Mouse (Mus musculus) myocyte (in vitro differentiated cells): ENCODE results near the gene Btbd2. TPM values are rescaled to one million over a fixed set of nuclear protein-coding genes. Genes with fewer than 3 reads are reported as not detected.

ENCODE experiments used
- H3K27me3 ChIP-seq: one replicate; pipeline ENCODE4 v1.6.1; 2011; ENCODE audit not compliant: control insufficient read depth, insufficient read depth, insufficient read length
- H3K36me3 ChIP-seq: one replicate; pipeline ENCODE4 v1.6.1; 2011; ENCODE audit not compliant: control insufficient read depth, insufficient read depth
- H3K4me2 ChIP-seq: one replicate; pipeline ENCODE4 v1.6.1; 2011; ENCODE audit warnings: low read depth, control low read depth
- H3K4me3 ChIP-seq: one replicate; pipeline ENCODE4 v1.5.1; 2011; ENCODE audit warnings: mild to moderate bottlenecking, control low read depth, moderate library complexity
- H3K79me2 ChIP-seq: one replicate; pipeline ENCODE4 v1.6.1; 2011; ENCODE audit not compliant: control insufficient read depth, insufficient read depth
- H3ac ChIP-seq: one replicate; pipeline ENCODE4 v1.6.1; 2011; ENCODE audit not compliant: control insufficient read depth, insufficient read length
- CEBPB ChIP-seq: IDR thresholded peaks from 2 replicates; pipeline ENCODE4 v1.6.1; 2011; ENCODE audit warnings: mild to moderate bottlenecking, moderate library complexity; ENCODE audit not compliant: poor library complexity, insufficient read depth, severe bottlenecking
- E2F4 ChIP-seq: IDR thresholded peaks from one replicate; pipeline ENCODE4 v1.6.1; 2011; ENCODE audit warnings: mild to moderate bottlenecking, control low read depth, moderate library complexity; ENCODE audit not compliant: insufficient read depth
- MAX ChIP-seq: IDR thresholded peaks from one replicate; pipeline ENCODE4 v1.6.1; 2011; ENCODE audit warnings: low read depth, mild to moderate bottlenecking, control low read depth
- MYOD1 ChIP-seq, 3 experiments: IDR thresholded peaks; one replicate each; pipeline ENCODE4 v1.6.1; 2011; ENCODE audit warnings: control low read depth in 2 of 3, low read depth in 2 of 3, mild to moderate bottlenecking in 2 of 3, moderate library complexity in 1 of 3; ENCODE audit not compliant: insufficient read length in 2 of 3, control insufficient read depth in 1 of 3
- MYOG ChIP-seq, 3 experiments: IDR thresholded peaks; one replicate each; pipeline ENCODE4 v1.6.1; 2011; ENCODE audit warnings: control low read depth in 2 of 3, low read depth in 2 of 3, mild to moderate bottlenecking in 2 of 3; ENCODE audit not compliant: insufficient read length in 2 of 3, control insufficient read depth in 1 of 3, insufficient read depth in 1 of 3
- POLR2A ChIP-seq: IDR thresholded peaks from one replicate; pipeline ENCODE4 v1.6.1; 2011; ENCODE audit warnings: low read depth, mild to moderate bottlenecking, control low read depth, moderate library complexity; ENCODE audit not compliant: insufficient read length
- POLR2AphosphoS2 ChIP-seq: IDR thresholded peaks from one replicate; pipeline ENCODE4 v1.6.1; 2011; ENCODE audit warnings: low read depth, control low read depth; ENCODE audit not compliant: insufficient read length
- REST ChIP-seq: IDR thresholded peaks from one replicate; pipeline ENCODE4 v1.6.1; 2011; ENCODE audit warnings: mild to moderate bottlenecking, control low read depth, moderate library complexity; ENCODE audit not compliant: insufficient read depth, insufficient read length
- SRF ChIP-seq: IDR thresholded peaks from one replicate; pipeline ENCODE4 v1.6.1; 2011; ENCODE audit warnings: low read depth; ENCODE audit not compliant: control insufficient read depth, insufficient read length
- TCF12 ChIP-seq: IDR thresholded peaks from one replicate; pipeline ENCODE4 v1.6.1; 2011; ENCODE audit warnings: mild to moderate bottlenecking, control low read depth; ENCODE audit not compliant: poor library complexity, insufficient read depth, severe bottlenecking
- TCF3 ChIP-seq: IDR thresholded peaks from one replicate; pipeline ENCODE4 v1.6.1; 2011; ENCODE audit warnings: low read depth, control low read depth; ENCODE audit not compliant: insufficient read length
- USF1 ChIP-seq: IDR thresholded peaks from one replicate; pipeline ENCODE4 v1.6.1; 2011; ENCODE audit warnings: low read depth, mild to moderate bottlenecking, control low read depth, moderate library complexity
- polyA plus RNA-seq: library from polyadenylated mRNA; unstranded; fragments of >200 nt; fragmentation: generic; extraction: Trizol; gene quantifications from one replicate; pipeline ENCODE4 v1.2.1, GENCODE M21; 2012; ENCODE audit warnings: missing spikeins

The Btbd2 gene
- polyA plus RNA-seq, 1 experiment: 55.9 TPM

GRCm38 (mm10) chr10:80698605-80699004, 41.7 kb upstream of the Btbd2 start:
- TF ChIP-seq POLR2A (no peak), E2F4 (no peak), SRF (no peak), USF1 (no peak), TCF12 (no peak)
- H3K4me3 ChIP-seq: no peak overlapping the region
- no peak overlapping the region for H3ac ChIP-seq
- peaks cover 26% of the 10 kb centered on the region for H3K79me2 ChIP-seq
- no peaks in the 10 kb centered on the region for H3K27me3 ChIP-seq
- peaks cover 4% of the 10 kb centered on the region for H3K36me3 ChIP-seq
- no peak overlapping the region for H3K4me2 ChIP-seq

GRCm38 (mm10) chr10:80697812-80698211, 40.9 kb upstream of the Btbd2 start:
- Histone ChIP-seq H3ac (no peak overlapping the region), H3K36me3 (peaks cover 4% of the 10 kb centered on the region), H3K4me2 (no peak overlapping the region), H3K79me2 (peaks cover 26% of the 10 kb centered on the region), H3K4me3 (no peak overlapping the region), H3K27me3 (no peaks in the 10 kb centered on the region)
- no peak for TF ChIP-seq CEBPB
- TF ChIP-seq TCF3: no peak
- TF ChIP-seq TCF12: no peak
- no peak for TF ChIP-seq SRF
- no peak for TF ChIP-seq USF1
- TF ChIP-seq MYOD1 (IDR thresholded peaks at IDR 0.05; ENCODE audit: control insufficient read depth in 1 of 3, insufficient read length in 2 of 3, low read depth in 2 of 3): no peak
- TF ChIP-seq E2F4: no peak
- no peak for TF ChIP-seq POLR2AphosphoS2
- no peak for TF ChIP-seq MYOG (IDR thresholded peaks at IDR 0.05; ENCODE audit: control insufficient read depth in 1 of 3, insufficient read depth in 1 of 3, insufficient read length in 2 of 3, low read depth in 2 of 3)
- TF ChIP-seq REST: no peak
- no peak for TF ChIP-seq POLR2A
- TF ChIP-seq MAX: no peak

- no peak overlapping the region for H3K4me2 ChIP-seq
Observed at GRCm38 (mm10) chr10:80697393-80697787, 40.5 kb upstream of the Btbd2 start.

GRCm38 (mm10) chr10:80696502-80697392, 39.9 kb upstream of the Btbd2 start:
- Histone ChIP-seq H3K27me3 (no peaks in the 10 kb centered on the region), H3K4me2 (peak overlapping the region; percentile 35), H3ac (no peak overlapping the region), H3K4me3 (no peak overlapping the region), H3K36me3 (peaks cover 4% of the 10 kb centered on the region), H3K79me2 (peaks cover 26% of the 10 kb centered on the region)
- TF ChIP-seq TCF12 (peak; percentile 21), CEBPB (no peak), MYOG (IDR thresholded peaks at IDR 0.05; ENCODE audit: control insufficient read depth in 1 of 3, insufficient read depth in 1 of 3, insufficient read length in 2 of 3, low read depth in 2 of 3) (peak in 2 of 3 experiments; percentile 75 to 93), MYOD1 (IDR thresholded peaks at IDR 0.05; ENCODE audit: control insufficient read depth in 1 of 3, insufficient read length in 2 of 3, low read depth in 2 of 3) (peak; percentile 54 to 98 (median 98)), E2F4 (no peak)

More at GRCm38 (mm10) chr10:80697393-80697787, 40.5 kb upstream of the Btbd2 start:
- TF ChIP-seq MAX (no peak), USF1 (no peak), REST (no peak), TCF3 (no peak), POLR2A (no peak), SRF (no peak), E2F4 (no peak), POLR2AphosphoS2 (no peak), MYOD1 (IDR thresholded peaks at IDR 0.05; ENCODE audit: control insufficient read depth in 1 of 3, insufficient read length in 2 of 3, low read depth in 2 of 3) (no peak), MYOG (IDR thresholded peaks at IDR 0.05; ENCODE audit: control insufficient read depth in 1 of 3, insufficient read depth in 1 of 3, insufficient read length in 2 of 3, low read depth in 2 of 3) (no peak), TCF12 (no peak), CEBPB (no peak)
- no peak overlapping the region for H3ac ChIP-seq
- H3K36me3 ChIP-seq: peaks cover 4% of the 10 kb centered on the region
- peaks cover 26% of the 10 kb centered on the region for H3K79me2 ChIP-seq
- H3K27me3 ChIP-seq: no peaks in the 10 kb centered on the region
- H3K4me3 ChIP-seq: no peak overlapping the region
